Comparison of ENCODE assay signal across 11 mouse cellular contexts in the genomic region with DNA sequence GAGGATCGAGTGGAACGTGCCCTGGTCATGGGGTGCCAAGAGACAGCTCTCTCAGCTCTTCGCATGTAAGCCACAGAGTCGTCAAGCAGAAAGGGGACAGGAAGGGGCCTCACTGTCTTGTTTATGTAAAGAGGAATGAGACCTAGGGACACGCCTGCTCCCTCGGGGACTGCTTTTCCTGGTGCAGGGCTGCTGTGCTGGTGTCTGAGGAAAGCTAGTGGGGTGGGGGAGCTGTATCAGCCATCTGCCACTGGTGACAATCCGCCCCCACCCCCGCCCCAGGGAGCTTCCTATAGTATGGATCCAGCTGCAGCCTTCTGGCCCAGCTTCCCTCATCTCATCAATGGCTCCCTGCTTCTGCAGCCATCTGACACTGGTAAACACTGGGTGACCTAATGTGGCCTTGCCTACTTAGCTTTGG. TPM values are rescaled to one million over a fixed set of nuclear protein-coding genes. Genes with fewer than 3 reads are reported as not detected.
A peak's percentile ranks its signal among the peaks of the same experiment; 100 is the strongest.
DNase-seq lines count a peak whose midpoint lies in the region; ATAC-seq and TF ChIP-seq lines count a peak whose summit lies in the region.
"Had no signal": no experiment of that assay in that cellular context is flagged by ENCODE, and none has a peak within 500 bp of the region (broad histone marks: within the 10 kb centered on the region; RNA-seq: fewer than 3 reads in every experiment).

No protein-coding gene starts in this region.

- TF ChIP-seq POLR2A in thymus, adult 2 months (IDR thresholded peaks at IDR 0.05; ENCODE audit: control insufficient read depth, extremely low read depth, insufficient read depth, low read length, poor library complexity) = no peak

- no peaks in the 10 kb centered on the region for H3K36me3 ChIP-seq in neural tube, embryonic 15.5 days
- no peaks in the 10 kb centered on the region for H3K36me3 ChIP-seq in stomach, embryonic 16.5 days (ENCODE audit: control insufficient read depth, insufficient read depth, low read length)
- no peaks in the 10 kb centered on the region for H3K36me3 ChIP-seq in thymus, adult 2 months (ENCODE audit: control insufficient read depth, insufficient read depth, low read length)
- H3K36me3 ChIP-seq: liver, embryonic 15.5 days; neural tube, embryonic 12.5 days had no signal

- no peaks in the 10 kb centered on the region for H3K9me3 ChIP-seq in neural tube, embryonic 15.5 days (replicated peaks)
- H3K9me3 ChIP-seq in stomach, embryonic 16.5 days (replicated peaks; ENCODE audit: control insufficient read depth, low read length) = no peaks in the 10 kb centered on the region
- H3K9me3 ChIP-seq: liver, embryonic 15.5 days; neural tube, embryonic 12.5 days had no signal

- WGBS in neural tube, embryonic 15.5 days = 44% methylated on average over 8 of the region's 8 CpGs
- 19% methylated on average over 8 of the region's 8 CpGs for WGBS in stomach, embryonic 16.5 days
- WGBS in thymus, adult 2 months = 25% methylated on average over 8 of the region's 8 CpGs

- DNase-seq in embryo, embryonic 10 days (ENCODE audit: low spot score) = peak; percentile 24
- no peak for DNase-seq in embryo, embryonic 9.5 days (ENCODE audit: extremely low spot score)
- DNase-seq in neural tube, embryonic 10.5 days (ENCODE audit: extremely low spot score, low spot score) = peak; percentile 17
- peak; percentile 7 to 47 for DNase-seq in kidney, postnatal 25 days
- DNase-seq in left cerebral cortex, adult 11 months (ENCODE audit: low spot score) = no peak
- DNase-seq in thymus, adult 2 months = no peak

- no peak overlapping the region for H3K9ac ChIP-seq in neural tube, embryonic 15.5 days (replicated peaks)
- H3K9ac ChIP-seq in stomach, embryonic 16.5 days (ENCODE audit: low read length) = no peak overlapping the region
- H3K9ac ChIP-seq: liver, embryonic 15.5 days; neural tube, embryonic 12.5 days had no signal

- H3K27ac ChIP-seq in neural tube, embryonic 15.5 days (replicated peaks) = no peak overlapping the region
- peak overlapping the region; percentile 29 for H3K27ac ChIP-seq in stomach, embryonic 16.5 days (ENCODE audit: low read length)
- no peak overlapping the region for H3K27ac ChIP-seq in thymus, adult 2 months (ENCODE audit: control insufficient read depth, insufficient read depth, low read length)
- H3K27ac ChIP-seq: liver, embryonic 15.5 days; neural tube, embryonic 12.5 days had no signal

- ATAC-seq in neural tube, embryonic 15.5 days (ENCODE audit: low FRiP score) = no peak
- ATAC-seq in stomach, embryonic 16.5 days (ENCODE audit: insufficient read depth, low FRiP score) = peak; percentile 66; the same call in 1 of the 2 replicates
- ATAC-seq: Patski had no signal

- no peak overlapping the region for H3K4me3 ChIP-seq in neural tube, embryonic 15.5 days (replicated peaks)
- H3K4me3 ChIP-seq in stomach, embryonic 16.5 days (replicated peaks; ENCODE audit: low read length) = no peak overlapping the region
- H3K4me3 ChIP-seq in thymus, adult 2 months (ENCODE audit: control insufficient read depth, insufficient read depth, low read length) = no peak overlapping the region
- H3K4me3 ChIP-seq: liver, embryonic 15.5 days; neural tube, embryonic 12.5 days had no signal

- 0 out of 2 replicates have a peak, but pooled peaks cover 6% of the 10 kb centered on the region for H3K4me1 ChIP-seq in neural tube, embryonic 15.5 days
- H3K4me1 ChIP-seq in stomach, embryonic 16.5 days (ENCODE audit: control insufficient read depth, insufficient read depth, low read length) = no peaks in the 10 kb centered on the region
- H3K4me1 ChIP-seq in thymus, adult 2 months (replicated peaks; ENCODE audit: control insufficient read depth, insufficient read depth, low read length) = no peaks in the 10 kb centered on the region
- H3K4me1 ChIP-seq: liver, embryonic 15.5 days had no signal

- H3K4me2 ChIP-seq in neural tube, embryonic 15.5 days = no peak overlapping the region
- H3K4me2 ChIP-seq in stomach, embryonic 16.5 days (ENCODE audit: low read depth, low read length) = no peak overlapping the region
- H3K4me2 ChIP-seq: liver, embryonic 15.5 days; neural tube, embryonic 12.5 days had no signal

- H3K27me3 ChIP-seq in neural tube, embryonic 15.5 days (replicated peaks) = no peaks in the 10 kb centered on the region
- no peaks in the 10 kb centered on the region for H3K27me3 ChIP-seq in stomach, embryonic 16.5 days (ENCODE audit: control insufficient read depth, insufficient read depth, low read length)
- H3K27me3 ChIP-seq in thymus, adult 2 months (ENCODE audit: control insufficient read depth, insufficient read depth, low read length) = no peaks in the 10 kb centered on the region
- H3K27me3 ChIP-seq: liver, embryonic 15.5 days; neural tube, embryonic 12.5 days; Patski had no signal

- TF ChIP-seq CTCF in thymus, adult 2 months (IDR thresholded peaks at IDR 0.05; ENCODE audit: borderline replicate concordance, control insufficient read depth, extremely low read depth, insufficient read depth, low read length, poor library complexity) = no peak

RNA-seq across cellular contexts. Expression of gene Cfap46, which starts 47.7 kb away (rescaled TPM):
- 1.6 and 3.2 TPM in 2 replicates for polyA plus RNA-seq in neural tube, embryonic 15.5 days (2015; fragmentation: Nextera tagmentation; extraction: Ambion mirVana)
- polyA plus RNA-seq in stomach, embryonic 16.5 days (2015; fragmentation: Nextera tagmentation; extraction: Ambion mirVana) = 0.14 TPM in 1 of 2 replicates, not detected in the other
- 0.36 and 0.51 TPM in 2 replicates for polyA plus RNA-seq in thymus, adult 2 months (2012; rRNA removed)
- polyA plus RNA-seq: liver, embryonic 15.5 days had no signal

Comparison
In these comparisons a context has a peak if more than half of its experiments do, and no peak if none do; other contexts are left out.
1. DNase-seq: peak in embryo, embryonic 10 days (single experiment), neural tube, embryonic 10.5 days (single experiment) and kidney, postnatal 25 days (2 of 2); none in embryo, embryonic 9.5 days (single experiment), left cerebral cortex, adult 11 months (single experiment) and thymus, adult 2 months (single experiment).